Mouse (Mus musculus) limb, embryonic 11.5 days (tissue): ENCODE measurements around the gene Taf8. TPM values are rescaled to one million over a fixed set of nuclear protein-coding genes. Genes with fewer than 3 reads are reported as not detected.

ENCODE experiments used
- ATAC-seq: fragments of 200-750 bp; cut with Nextera tagmentation; 2 replicates; pipeline ENCODE4 v1.8.0; 2017; ENCODE audit warnings: low read depth; ENCODE audit not compliant: insufficient number of reproducible peaks, low FRiP score, low TSS enrichment
- DNase-seq: peaks from one replicate; pipeline ENCODE4 v3.0.0-alpha.2; 2015; ENCODE audit warnings: low spot score
- H3K27ac ChIP-seq: fragments of 300-500 bp; sonication (generic); replicated peaks from 2 replicates; pipeline ENCODE4 v1.5.1; 2014; ENCODE audit warnings: low read depth, mild to moderate bottlenecking, low read length
- H3K27me3 ChIP-seq: fragments of 300-500 bp; sonication (generic); 2 replicates; pipeline ENCODE4 v1.6.1; 2014; ENCODE audit warnings: mild to moderate bottlenecking, low read length, mixed read lengths; ENCODE audit not compliant: control insufficient read depth, insufficient read depth
- H3K36me3 ChIP-seq: fragments of 300-500 bp; sonication (generic); 2 replicates; pipeline ENCODE4 v1.6.1; 2014; ENCODE audit warnings: mild to moderate bottlenecking, low read length, moderate library complexity, mixed read lengths; ENCODE audit not compliant: control insufficient read depth, insufficient read depth
- H3K4me1 ChIP-seq: fragments of 300-500 bp; sonication (generic); 2 replicates; pipeline ENCODE4 v1.6.1; 2014; ENCODE audit warnings: low read length, mixed read lengths; ENCODE audit not compliant: control insufficient read depth, insufficient read depth
- H3K4me2 ChIP-seq: fragments of 300-500 bp; sonication (generic); 2 replicates; pipeline ENCODE4 v1.6.1; 2014; ENCODE audit warnings: low read depth, mild to moderate bottlenecking, moderate library complexity; ENCODE audit not compliant: severe bottlenecking
- H3K4me3 ChIP-seq: fragments of 300-500 bp; sonication (generic); 2 replicates; pipeline ENCODE4 v1.5.1; 2014; ENCODE audit warnings: low read depth, low read length
- H3K9ac ChIP-seq: fragments of 300-500 bp; sonication (generic); 2 replicates; pipeline ENCODE4 v1.6.1; 2014; ENCODE audit warnings: mild to moderate bottlenecking, low read length
- H3K9me3 ChIP-seq: fragments of 300-500 bp; sonication (generic); 2 replicates; pipeline ENCODE4 v1.6.1; 2016; ENCODE audit warnings: low read length; ENCODE audit not compliant: control insufficient read depth
- WGBS: fragments of 180-500 bp; shearing (Covaris S2); extraction: QIAGEN DNeasy Blood & Tissue Kit; methylation state at CpG from one replicate; pipeline ENCODE4 v1.1.7; 2014; 5-methylcytosine and 5-hydroxymethylcytosine counted together
- polyA plus RNA-seq: library from polyadenylated mRNA; unstranded; fragments of >200 nt; fragmentation: Nextera tagmentation; extraction: Ambion mirVana; gene quantifications from 2 replicates; pipeline ENCODE4 v1.2.1, GENCODE M21; 2014

Taf8 gene
- polyA plus RNA-seq, 1 experiment from 2014 or later, result 33.7 TPM

DNA sequence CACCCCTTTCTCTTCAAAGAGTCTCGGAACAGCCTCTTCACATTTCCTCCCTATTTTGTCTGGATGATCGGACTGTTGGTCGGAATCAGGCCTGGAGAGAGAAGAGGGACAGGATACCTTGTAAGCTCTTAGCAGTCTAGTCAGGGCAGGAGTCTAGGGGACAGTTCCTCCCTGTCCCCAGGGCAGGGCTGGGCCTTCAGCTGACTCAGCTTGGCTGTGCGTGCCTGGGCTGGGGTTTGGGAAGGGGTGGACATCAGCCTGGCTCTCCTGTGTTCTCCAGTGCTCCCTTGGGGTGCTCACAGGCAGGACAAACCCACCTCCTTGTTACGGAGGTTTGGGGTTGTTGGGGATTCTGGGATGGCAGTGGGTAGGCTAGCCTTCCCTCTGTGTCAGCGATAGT, 63.5 kb downstream of the Taf8 start:
- Histone ChIP-seq H3K4me2 (no peak overlapping the region), H3K4me3 (no peak overlapping the region), H3K9ac (no peak overlapping the region), H3K27ac (no peak overlapping the region), H3K36me3 (no peaks in the 10 kb centered on the region), H3K27me3 (peaks cover 31% of the 10 kb centered on the region), H3K4me1 (peaks cover 15% of the 10 kb centered on the region), H3K9me3 (no peaks in the 10 kb centered on the region)
- ATAC-seq (no peak), DNase-seq (no peak)
- 68% methylated on average over 6 of the region's 6 CpGs for WGBS

DNA sequence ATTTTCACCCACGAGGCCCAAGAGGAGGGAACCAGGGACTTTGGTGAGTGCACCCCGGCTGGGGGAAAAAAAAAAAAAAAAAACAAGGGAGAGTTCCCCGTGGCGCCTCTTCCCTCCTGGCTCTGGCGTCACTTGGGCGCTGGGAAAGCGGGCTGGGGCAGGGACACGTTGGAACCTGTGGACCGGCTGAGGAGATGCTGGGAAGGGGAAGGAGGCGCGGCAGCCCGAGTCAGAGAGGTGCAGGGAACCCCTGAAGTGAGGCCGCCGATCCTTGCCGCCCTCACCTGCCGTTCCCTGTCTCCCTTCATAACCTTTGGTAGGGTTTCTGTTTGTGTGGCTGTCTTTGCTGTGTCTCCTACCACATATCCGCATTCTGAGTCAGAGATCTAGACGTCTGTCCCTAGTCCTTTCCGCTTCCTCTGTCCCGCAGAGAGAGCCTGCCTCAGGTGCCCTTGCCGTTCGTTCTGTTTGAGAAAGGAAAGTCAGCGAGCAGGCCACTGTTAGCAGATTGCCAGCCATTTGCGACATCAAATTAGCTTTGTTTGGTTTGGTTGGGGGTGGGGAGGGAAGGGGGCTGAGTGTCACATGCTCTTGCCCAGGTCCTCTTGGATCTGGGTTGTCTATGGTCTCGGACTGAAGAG, 65.1 kb downstream of the Taf8 start, which contains the start of gene 1700001C19Rik:
TSS of gene 1700001C19Rik (minus strand) at position 470 of the 641 bp plus-strand sequence.
- WGBS, result 1% methylated on average over 24 of the region's 25 CpGs
- Histone ChIP-seq H3K4me1 (peaks cover 15% of the 10 kb centered on the region), H3K27ac (no peak within 1 kb of the TSS), H3K9ac (peak within 1 kb of the TSS; percentile 43; the same call in 1 of the 2 replicates), H3K4me2 (peak within 1 kb of the TSS; percentile 66), H3K36me3 (no peaks in the 10 kb centered on the region), H3K4me3 (peak within 1 kb of the TSS; percentile 26), H3K9me3 (no peaks in the 10 kb centered on the region), H3K27me3 (peaks cover 31% of the 10 kb centered on the region)
- DNase-seq (no peak), ATAC-seq (no peak)

DNA sequence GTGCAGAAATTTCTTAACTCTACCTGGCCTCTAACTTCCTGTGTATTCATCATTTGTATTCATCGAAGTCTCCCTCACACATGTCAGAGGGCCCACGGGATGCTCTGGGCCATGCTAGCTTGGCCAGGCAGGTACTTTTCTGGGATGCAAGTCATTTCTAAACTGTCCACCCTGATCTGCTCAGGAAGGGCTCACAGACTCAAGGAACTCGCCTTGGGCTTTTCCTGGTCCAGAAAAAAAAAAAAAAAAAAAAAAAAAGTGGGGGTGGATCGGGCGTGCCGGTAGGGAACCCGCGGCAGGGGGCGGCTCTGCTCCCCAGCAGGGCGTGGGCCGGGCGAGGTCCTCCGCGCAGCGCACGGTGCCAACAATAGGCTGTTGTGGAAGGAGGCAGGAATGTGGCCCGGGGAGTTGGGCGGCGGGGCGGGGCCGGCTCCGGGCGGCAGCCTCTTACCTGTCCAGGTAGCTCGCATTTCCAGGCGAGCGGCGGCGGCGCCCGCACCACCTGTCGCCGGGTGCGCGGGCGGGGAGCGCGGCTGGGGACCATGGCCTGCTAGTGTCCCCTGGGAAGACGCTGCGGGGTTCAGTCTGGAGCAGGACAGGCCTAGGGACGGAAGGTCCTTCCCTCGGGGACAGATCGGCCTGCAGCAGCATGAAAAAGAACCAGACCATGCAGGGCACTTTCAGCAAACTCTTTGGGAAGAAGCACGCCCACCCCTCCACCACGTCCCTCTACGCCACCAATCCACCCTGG, 65.8 kb downstream of the Taf8 start, which contains the start of gene AI661453:
TSS of gene AI661453 (plus strand) at position 460 of the 751 bp plus-strand sequence.
- Histone ChIP-seq H3K9me3 (no peaks in the 10 kb centered on the region), H3K36me3 (no peaks in the 10 kb centered on the region), H3K9ac (peak within 1 kb of the TSS; percentile 43; the same call in 1 of the 2 replicates), H3K4me3 (peak within 1 kb of the TSS; percentile 26), H3K27ac (no peak within 1 kb of the TSS), H3K4me2 (peak within 1 kb of the TSS; percentile 66), H3K27me3 (peaks cover 31% of the 10 kb centered on the region), H3K4me1 (peaks cover 15% of the 10 kb centered on the region)
- DNase-seq, result peak; percentile 53
- 2% methylated on average over 43 of the region's 45 CpGs for WGBS
- peak; percentile 59 for ATAC-seq

Other genes starting within 250 kb of the Taf8 start
- 79.8 and 79.9 TPM in 2 replicates for gene Mrps10, start 133.4 kb downstream of the Taf8 start, polyA plus RNA-seq
- 0.25 and 0.51 TPM in 2 replicates for gene Guca1b, start 116.9 kb downstream of the Taf8 start, polyA plus RNA-seq
- 0.23 TPM in 1 of 2 replicates, not detected in the other for gene Guca1a, start 101.7 kb downstream of the Taf8 start, polyA plus RNA-seq
- gene AI661453, start 65.7 kb downstream of the Taf8 start, polyA plus RNA-seq, result 0.41 and 0.74 TPM in 2 replicates
- 0.12 TPM in 1 of 2 replicates, not detected in the other for gene 1700001C19Rik, start 64.9 kb downstream of the Taf8 start, polyA plus RNA-seq
- gene Ccnd3, start 2.8 kb upstream of the Taf8 start, polyA plus RNA-seq, result 345 and 350 TPM in 2 replicates
- gene Bysl, start 109.2 kb upstream of the Taf8 start, polyA plus RNA-seq, result 30.7 and 31.6 TPM in 2 replicates
- 49.5 and 50.4 TPM in 2 replicates for gene Med20, start 109.3 kb upstream of the Taf8 start, polyA plus RNA-seq
- 1.3 and 1.5 TPM in 2 replicates for gene Gm20517, start 109.3 kb upstream of the Taf8 start, polyA plus RNA-seq
- 4.7 and 6.7 TPM in 2 replicates for gene Usp49, start 128.4 kb upstream of the Taf8 start, polyA plus RNA-seq
- gene Tomm6, start 186.1 kb upstream of the Taf8 start, polyA plus RNA-seq, result 404 and 441 TPM in 2 replicates
- 3.9 and 4.2 TPM in 2 replicates for gene Frs3, start 186.7 kb upstream of the Taf8 start, polyA plus RNA-seq
- 0.95 and 1.3 TPM in 2 replicates for gene Gm21981, start 192.2 kb upstream of the Taf8 start, polyA plus RNA-seq
- gene Prickle4, start 192.4 kb upstream of the Taf8 start, polyA plus RNA-seq, result 1.8 and 2.6 TPM in 2 replicates
- not detected in 2 replicates for gene Pgc, start 224.6 kb upstream of the Taf8 start, polyA plus RNA-seq
- 3.7 and 5.6 TPM in 2 replicates for gene Tfeb, start 234.7 kb upstream of the Taf8 start, polyA plus RNA-seq